Mouse (Mus musculus): ENCODE data around the gene Ryk. TPM values are rescaled to one million over a fixed set of nuclear protein-coding genes. Genes with fewer than 3 reads are reported as not detected.
A peak's percentile ranks its signal among the peaks of the same experiment; 100 is the strongest.

Gene Ryk
- 68.9 TPM for polyA plus RNA-seq (2012; fragmentation: generic; extraction: Trizol)

- Histone ChIP-seq H3K4me2 (ENCODE audit: low read depth) (peak within 1 kb of the TSS; percentile 83), H3K4me3 (peak within 1 kb of the TSS; percentile 52), H3K27me3 (ENCODE audit: control insufficient read depth, insufficient read depth, insufficient read length) (no peaks in the 10 kb centered on the region), H3K36me3 (ENCODE audit: control insufficient read depth, insufficient read depth) (no peaks in the 10 kb centered on the region), H3K79me2 (ENCODE audit: control insufficient read depth, insufficient read depth) (peaks cover 44% of the 10 kb centered on the region), H3ac (ENCODE audit: control insufficient read depth, insufficient read length) (peak within 1 kb of the TSS; percentile 99)
- TF ChIP-seq REST (IDR thresholded peaks at IDR 0.05; ENCODE audit: insufficient read depth, insufficient read length) (no peak), POLR2AphosphoS2 (IDR thresholded peaks at IDR 0.05; ENCODE audit: insufficient read length, low read depth) (peak; percentile 10)
Observed at GRCm38 (mm10) chr9:102834742-102835591, at the start of gene Ryk. TSS of gene Ryk (plus strand) at chr9:102834917.

- no peaks in the 10 kb centered on the region for H3K27me3 ChIP-seq (ENCODE audit: control insufficient read depth, insufficient read depth, insufficient read length)
- no peak overlapping the region for H3ac ChIP-seq (ENCODE audit: control insufficient read depth, insufficient read length)
- no peaks in the 10 kb centered on the region for H3K36me3 ChIP-seq (ENCODE audit: control insufficient read depth, insufficient read depth)
- H3K4me3 ChIP-seq = no peak overlapping the region
- TF ChIP-seq TCF12 (IDR thresholded peaks at IDR 0.05; ENCODE audit: insufficient read depth, poor library complexity, severe bottlenecking) (no peak), REST (IDR thresholded peaks at IDR 0.05; ENCODE audit: insufficient read depth, insufficient read length) (no peak), TCF3 (IDR thresholded peaks at IDR 0.05; ENCODE audit: insufficient read length, low read depth) (no peak), POLR2A (IDR thresholded peaks at IDR 0.05; ENCODE audit: insufficient read length, low read depth) (no peak), MYOG (IDR thresholded peaks at IDR 0.05; ENCODE audit: control insufficient read depth in 1 of 3, insufficient read depth in 1 of 3, insufficient read length in 2 of 3, low read depth in 2 of 3) (no peak), E2F4 (IDR thresholded peaks at IDR 0.05; ENCODE audit: insufficient read depth) (no peak), MYOD1 (IDR thresholded peaks at IDR 0.05; ENCODE audit: control insufficient read depth in 1 of 3, insufficient read length in 2 of 3, low read depth in 2 of 3) (no peak), SRF (IDR thresholded peaks at IDR 0.05; ENCODE audit: control insufficient read depth, insufficient read length, low read depth) (no peak), USF1 (IDR thresholded peaks at IDR 0.05; ENCODE audit: low read depth) (no peak)
- H3K4me2 ChIP-seq (ENCODE audit: low read depth) = no peak overlapping the region
- no peaks in the 10 kb centered on the region for H3K79me2 ChIP-seq (ENCODE audit: control insufficient read depth, insufficient read depth)
Observed at GRCm38 (mm10) chr9:102789491-102789890, 45.2 kb upstream of the Ryk start.

GRCm38 (mm10) chr9:102791845-102792244, 42.9 kb upstream of the Ryk start:
- H3K4me3 ChIP-seq = no peak overlapping the region
- TF ChIP-seq POLR2AphosphoS2 (IDR thresholded peaks at IDR 0.05; ENCODE audit: insufficient read length, low read depth) (no peak), USF1 (IDR thresholded peaks at IDR 0.05; ENCODE audit: low read depth) (no peak), MYOG (IDR thresholded peaks at IDR 0.05; ENCODE audit: control insufficient read depth in 1 of 3, insufficient read depth in 1 of 3, insufficient read length in 2 of 3, low read depth in 2 of 3) (no peak), E2F4 (IDR thresholded peaks at IDR 0.05; ENCODE audit: insufficient read depth) (no peak), SRF (IDR thresholded peaks at IDR 0.05; ENCODE audit: control insufficient read depth, insufficient read length, low read depth) (no peak), POLR2A (IDR thresholded peaks at IDR 0.05; ENCODE audit: insufficient read length, low read depth) (no peak), MYOD1 (IDR thresholded peaks at IDR 0.05; ENCODE audit: control insufficient read depth in 1 of 3, insufficient read length in 2 of 3, low read depth in 2 of 3) (no peak), CEBPB (IDR thresholded peaks at IDR 0.05; ENCODE audit: insufficient read depth, poor library complexity, severe bottlenecking) (no peak)
- H3K4me2 ChIP-seq (ENCODE audit: low read depth) = no peak overlapping the region

GRCm38 (mm10) chr9:102792836-102793235, 41.9 kb upstream of the Ryk start:
- H3K4me3 ChIP-seq = no peak overlapping the region
- H3K4me2 ChIP-seq (ENCODE audit: low read depth) = no peak overlapping the region
- H3K36me3 ChIP-seq (ENCODE audit: control insufficient read depth, insufficient read depth) = no peaks in the 10 kb centered on the region
- H3K79me2 ChIP-seq (ENCODE audit: control insufficient read depth, insufficient read depth) = no peaks in the 10 kb centered on the region
- no peak overlapping the region for H3ac ChIP-seq (ENCODE audit: control insufficient read depth, insufficient read length)
- H3K27me3 ChIP-seq (ENCODE audit: control insufficient read depth, insufficient read depth, insufficient read length) = no peaks in the 10 kb centered on the region
- TF ChIP-seq TCF12 (IDR thresholded peaks at IDR 0.05; ENCODE audit: insufficient read depth, poor library complexity, severe bottlenecking) (no peak), POLR2AphosphoS2 (IDR thresholded peaks at IDR 0.05; ENCODE audit: insufficient read length, low read depth) (no peak), MYOG (IDR thresholded peaks at IDR 0.05; ENCODE audit: control insufficient read depth in 1 of 3, insufficient read depth in 1 of 3, insufficient read length in 2 of 3, low read depth in 2 of 3) (no peak), MAX (IDR thresholded peaks at IDR 0.05; ENCODE audit: low read depth) (no peak), USF1 (IDR thresholded peaks at IDR 0.05; ENCODE audit: low read depth) (no peak), POLR2A (IDR thresholded peaks at IDR 0.05; ENCODE audit: insufficient read length, low read depth) (no peak), REST (IDR thresholded peaks at IDR 0.05; ENCODE audit: insufficient read depth, insufficient read length) (no peak), MYOD1 (IDR thresholded peaks at IDR 0.05; ENCODE audit: control insufficient read depth in 1 of 3, insufficient read length in 2 of 3, low read depth in 2 of 3) (no peak)

More at GRCm38 (mm10) chr9:102791845-102792244, 42.9 kb upstream of the Ryk start:
- H3K79me2 ChIP-seq (ENCODE audit: control insufficient read depth, insufficient read depth) = no peaks in the 10 kb centered on the region
- H3ac ChIP-seq (ENCODE audit: control insufficient read depth, insufficient read length) = no peak overlapping the region
- H3K36me3 ChIP-seq (ENCODE audit: control insufficient read depth, insufficient read depth) = no peaks in the 10 kb centered on the region
- H3K27me3 ChIP-seq (ENCODE audit: control insufficient read depth, insufficient read depth, insufficient read length) = no peaks in the 10 kb centered on the region

- TF ChIP-seq MAX (IDR thresholded peaks at IDR 0.05; ENCODE audit: low read depth) (no peak), E2F4 (IDR thresholded peaks at IDR 0.05; ENCODE audit: insufficient read depth) (no peak), CEBPB (IDR thresholded peaks at IDR 0.05; ENCODE audit: insufficient read depth, poor library complexity, severe bottlenecking) (no peak), MYOD1 (IDR thresholded peaks at IDR 0.05; ENCODE audit: control insufficient read depth in 1 of 3, insufficient read length in 2 of 3, low read depth in 2 of 3) (no peak), MYOG (IDR thresholded peaks at IDR 0.05; ENCODE audit: control insufficient read depth in 1 of 3, insufficient read depth in 1 of 3, insufficient read length in 2 of 3, low read depth in 2 of 3) (no peak), SRF (IDR thresholded peaks at IDR 0.05; ENCODE audit: control insufficient read depth, insufficient read length, low read depth) (no peak), REST (IDR thresholded peaks at IDR 0.05; ENCODE audit: insufficient read depth, insufficient read length) (no peak), TCF12 (IDR thresholded peaks at IDR 0.05; ENCODE audit: insufficient read depth, poor library complexity, severe bottlenecking) (no peak), USF1 (IDR thresholded peaks at IDR 0.05; ENCODE audit: low read depth) (no peak), TCF3 (IDR thresholded peaks at IDR 0.05; ENCODE audit: insufficient read length, low read depth) (no peak), POLR2AphosphoS2 (IDR thresholded peaks at IDR 0.05; ENCODE audit: insufficient read length, low read depth) (no peak)
- Histone ChIP-seq H3ac (ENCODE audit: control insufficient read depth, insufficient read length) (no peak overlapping the region), H3K27me3 (ENCODE audit: control insufficient read depth, insufficient read depth, insufficient read length) (no peaks in the 10 kb centered on the region), H3K4me3 (no peak overlapping the region), H3K4me2 (ENCODE audit: low read depth) (no peak overlapping the region), H3K36me3 (ENCODE audit: control insufficient read depth, insufficient read depth) (no peaks in the 10 kb centered on the region), H3K79me2 (ENCODE audit: control insufficient read depth, insufficient read depth) (no peaks in the 10 kb centered on the region)
Observed at GRCm38 (mm10) chr9:102793286-102793809, 41.4 kb upstream of the Ryk start.
